Mouse (Mus musculus): ENCODE measurements at regions not wholly inside any gene's neighbourhood (a gene's known extent, or its start where the extent isn't known, plus 50 kb on each side); places are given as distances from the start of the nearest gene placed in this dataset.
A peak's percentile ranks its signal among the peaks of the same experiment; 100 is the strongest.

DNA sequence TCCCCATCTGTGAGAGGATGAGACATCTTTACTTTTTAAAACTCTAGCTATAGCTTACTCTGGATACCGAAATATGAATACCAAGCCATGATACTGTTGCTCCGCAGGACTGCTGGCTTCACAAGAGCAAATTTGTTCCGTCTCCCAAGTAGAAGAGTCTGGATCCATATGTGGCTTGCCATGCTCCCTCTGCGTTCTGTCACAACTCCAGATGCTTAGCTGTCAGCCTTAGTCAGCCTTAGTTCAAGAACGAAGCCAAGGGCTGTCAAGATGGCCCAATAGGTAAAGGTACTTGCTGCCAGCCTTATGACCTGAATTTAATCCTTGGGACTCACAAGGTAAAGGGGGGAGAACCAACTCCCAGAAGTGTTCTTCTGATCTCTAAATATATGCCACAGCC, 64.6 kb upstream of the Nabp1 start:
- Histone ChIP-seq H3K27ac (replicated peaks; ENCODE audit: low read depth, low read length) (no peak overlapping the region), H3K4me1 (ENCODE audit: control insufficient read depth, insufficient read depth, insufficient read length, low read length) (no peaks in the 10 kb centered on the region), H3K4me3 (ENCODE audit: insufficient read depth, low read depth, low read length) (no peak overlapping the region)

DNA sequence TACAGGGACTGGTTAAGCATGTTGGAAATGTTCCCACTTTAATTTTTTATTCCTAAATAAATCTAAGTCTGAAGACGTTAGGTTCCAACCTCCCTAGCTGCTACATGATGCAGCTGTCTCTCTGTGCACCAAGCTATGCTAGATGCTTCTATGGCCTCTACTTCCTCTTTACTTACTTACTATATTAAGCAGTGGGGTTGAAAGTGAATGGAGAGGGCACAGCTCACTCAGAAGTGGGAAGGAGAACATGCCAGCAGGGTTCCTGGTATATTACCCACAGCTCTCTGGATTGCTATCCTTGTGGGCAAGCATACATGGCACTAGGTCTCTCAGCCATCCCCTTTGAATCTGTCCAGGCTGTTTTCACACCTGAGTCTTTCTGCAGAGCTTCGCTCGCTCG, 61.4 kb upstream of the Nabp1 start:
- H3K27ac ChIP-seq (replicated peaks; ENCODE audit: low read depth, low read length), result no peak overlapping the region
- H3K4me3 ChIP-seq (ENCODE audit: insufficient read depth, low read depth, low read length), result no peak overlapping the region
- no peaks in the 10 kb centered on the region for H3K4me1 ChIP-seq (ENCODE audit: control insufficient read depth, insufficient read depth, insufficient read length, low read length)

DNA sequence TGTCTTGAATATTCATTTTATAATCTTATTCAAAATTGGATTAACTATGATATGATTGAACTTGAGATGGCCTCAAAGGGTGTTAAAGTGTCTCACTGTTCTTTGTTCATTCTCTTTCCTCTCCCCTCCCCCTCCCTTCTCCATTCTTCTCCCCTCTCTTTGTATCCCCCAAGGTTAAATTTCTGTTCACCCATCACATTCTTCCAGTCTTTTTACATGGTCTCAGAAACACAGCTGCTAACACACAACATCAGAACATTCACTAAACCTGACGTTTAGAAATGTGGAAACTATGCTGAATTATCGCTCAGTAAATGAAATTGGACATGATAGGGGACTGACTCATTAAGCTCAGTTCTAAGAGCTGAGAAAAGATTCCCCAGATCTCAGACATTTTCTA, 60.6 kb upstream of the Nabp1 start:
- H3K27ac ChIP-seq (replicated peaks; ENCODE audit: low read depth, low read length), result no peak overlapping the region
- no peak overlapping the region for H3K4me3 ChIP-seq (ENCODE audit: insufficient read depth, low read depth, low read length)
- H3K4me1 ChIP-seq (ENCODE audit: control insufficient read depth, insufficient read depth, insufficient read length, low read length), result no peaks in the 10 kb centered on the region

DNA sequence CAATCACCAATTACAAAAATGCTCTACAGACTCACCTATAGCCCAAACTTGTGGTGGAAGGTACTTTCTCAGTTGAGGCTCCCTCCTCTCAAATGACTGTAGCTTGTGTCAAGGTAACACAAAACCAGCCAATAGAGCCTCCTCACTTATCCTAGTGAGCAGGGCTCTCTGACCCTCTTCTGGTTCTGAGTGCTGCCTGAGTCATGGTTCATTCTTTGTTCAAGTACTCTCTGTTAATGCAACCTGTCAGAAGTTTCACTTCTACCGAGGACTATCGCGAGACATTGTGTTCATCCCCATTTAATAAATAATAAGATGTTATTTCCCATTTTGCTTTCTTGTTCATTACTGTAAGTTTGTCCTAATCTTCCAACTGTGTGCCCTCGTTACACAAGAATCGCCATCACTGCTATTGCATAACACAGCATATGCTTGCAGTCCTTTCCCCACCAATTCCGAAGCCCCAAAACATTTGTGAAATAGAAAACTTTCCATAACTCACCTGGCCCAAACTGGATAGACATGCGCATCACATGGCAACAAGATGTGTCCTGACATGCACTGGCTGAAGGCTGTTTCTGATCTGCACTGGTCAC, 59.6 kb upstream of the Nabp1 start:
- Histone ChIP-seq H3K4me3 (ENCODE audit: insufficient read depth, low read depth, low read length) (no peak overlapping the region), H3K27ac (replicated peaks; ENCODE audit: low read depth, low read length) (no peak overlapping the region), H3K4me1 (ENCODE audit: control insufficient read depth, insufficient read depth, insufficient read length, low read length) (no peaks in the 10 kb centered on the region)

DNA sequence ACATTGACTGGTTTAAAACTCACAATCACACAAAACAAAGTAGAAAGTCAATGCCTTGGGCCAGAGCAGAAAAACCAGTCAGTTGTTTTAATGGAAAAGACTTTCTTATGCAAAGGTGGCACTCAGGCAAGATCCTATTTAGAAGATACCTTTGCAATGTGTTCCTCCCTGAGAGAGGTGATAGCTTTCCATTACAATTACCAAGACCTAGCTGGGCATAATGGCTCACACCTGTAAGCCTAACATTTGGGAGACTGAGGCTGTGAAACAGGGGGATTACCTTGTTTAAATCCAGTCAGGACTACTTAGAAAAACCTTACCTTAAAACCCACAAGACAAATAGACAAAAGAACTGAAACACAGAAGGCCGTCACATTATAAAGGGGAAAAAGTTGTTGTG, 57.9 kb upstream of the Nabp1 start:
- H3K27ac ChIP-seq (replicated peaks; ENCODE audit: low read depth, low read length), result no peak overlapping the region
- no peak overlapping the region for H3K4me3 ChIP-seq (ENCODE audit: insufficient read depth, low read depth, low read length)
- no peaks in the 10 kb centered on the region for H3K4me1 ChIP-seq (ENCODE audit: control insufficient read depth, insufficient read depth, insufficient read length, low read length)

DNA sequence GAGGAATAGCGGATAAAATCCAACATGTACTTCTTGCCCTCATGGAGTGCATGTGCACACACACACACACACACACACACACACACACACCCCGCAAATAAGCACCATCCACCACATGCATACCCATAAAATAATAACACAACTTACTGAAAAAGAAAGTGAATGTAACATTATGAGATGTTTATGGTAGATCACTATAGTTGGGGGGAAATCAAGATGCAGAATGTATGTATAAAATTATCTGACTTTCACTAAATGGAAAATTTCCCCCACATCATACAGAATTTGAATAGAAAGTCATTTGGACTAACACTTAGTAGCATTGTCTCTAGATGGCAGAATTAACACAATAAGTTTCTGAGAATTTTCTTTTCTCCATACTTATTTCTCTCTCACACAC, 57.2 kb upstream of the Nabp1 start:
- no peak overlapping the region for H3K27ac ChIP-seq (replicated peaks; ENCODE audit: low read depth, low read length)
- no peak overlapping the region for H3K4me3 ChIP-seq (ENCODE audit: insufficient read depth, low read depth, low read length)
- peaks cover 2% of the 10 kb centered on the region; the same call in 1 of the 2 replicates for H3K4me1 ChIP-seq (ENCODE audit: control insufficient read depth, insufficient read depth, insufficient read length, low read length)

DNA sequence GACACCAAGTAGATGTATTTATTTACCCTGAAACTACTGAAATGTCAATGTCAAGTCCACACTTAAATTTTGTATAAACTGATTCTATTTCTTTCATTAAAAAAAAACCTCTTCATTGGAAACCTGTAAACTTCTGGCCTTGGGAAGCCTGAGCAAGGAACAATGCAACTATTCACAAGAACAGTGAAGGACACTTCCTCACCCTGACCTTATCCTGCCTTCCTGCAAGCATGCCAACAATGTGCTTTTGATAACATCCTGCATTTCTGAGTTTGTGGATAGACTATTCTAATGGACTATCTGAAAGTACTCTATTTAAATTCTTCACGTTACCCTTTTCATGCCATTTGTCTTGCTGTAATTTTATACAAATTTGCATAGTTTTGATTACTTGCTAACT, 53.1 kb upstream of the Nabp1 start:
- Histone ChIP-seq H3K4me3 (ENCODE audit: insufficient read depth, low read depth, low read length) (no peak overlapping the region), H3K27ac (replicated peaks; ENCODE audit: low read depth, low read length) (no peak overlapping the region)

DNA sequence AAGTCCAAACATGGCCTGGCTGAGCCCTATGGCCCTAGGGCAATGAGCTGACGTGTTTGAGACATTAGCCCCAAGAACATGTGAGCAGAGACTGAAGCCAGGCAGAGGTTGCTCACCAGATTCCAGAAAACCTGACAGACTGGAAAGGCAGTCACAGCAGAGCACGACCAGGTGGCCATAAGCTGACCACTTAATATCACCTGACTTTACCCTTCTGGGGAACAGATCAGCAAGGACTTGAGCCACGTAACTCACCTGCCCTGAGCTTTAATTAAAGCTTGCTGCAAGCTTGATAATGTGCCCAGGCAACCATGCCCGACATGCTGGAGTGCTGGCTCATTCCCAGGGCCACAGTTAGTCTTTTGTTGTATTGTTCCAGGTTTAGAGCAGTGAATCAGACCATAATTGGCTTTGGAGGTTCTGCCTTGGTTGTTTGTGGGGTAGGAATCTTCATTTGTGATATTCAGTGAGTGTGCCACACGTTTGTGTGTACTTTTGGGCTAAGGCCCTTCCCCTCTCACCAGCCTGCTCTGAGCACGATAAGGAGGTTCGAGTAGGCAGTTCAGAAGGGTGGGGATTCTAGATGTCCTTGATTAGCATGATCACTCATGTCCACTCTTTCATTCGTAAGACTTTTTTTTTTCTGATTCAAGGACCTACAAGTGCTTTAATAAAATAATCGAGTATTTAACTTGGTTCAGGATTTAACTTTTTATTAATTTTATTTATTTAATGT, 52.1 kb upstream of the Nabp1 start:
- Histone ChIP-seq H3K4me1 (ENCODE audit: control insufficient read depth, insufficient read depth, insufficient read length, low read length) (peaks cover 8% of the 10 kb centered on the region), H3K4me3 (ENCODE audit: insufficient read depth, low read depth, low read length) (no peak overlapping the region), H3K27ac (replicated peaks; ENCODE audit: low read depth, low read length) (peak overlapping the region; percentile 50)

More for the DNA sequence above, 53.1 kb upstream of the Nabp1 start:
- peaks cover 8% of the 10 kb centered on the region for H3K4me1 ChIP-seq (ENCODE audit: control insufficient read depth, insufficient read depth, insufficient read length, low read length)

DNA sequence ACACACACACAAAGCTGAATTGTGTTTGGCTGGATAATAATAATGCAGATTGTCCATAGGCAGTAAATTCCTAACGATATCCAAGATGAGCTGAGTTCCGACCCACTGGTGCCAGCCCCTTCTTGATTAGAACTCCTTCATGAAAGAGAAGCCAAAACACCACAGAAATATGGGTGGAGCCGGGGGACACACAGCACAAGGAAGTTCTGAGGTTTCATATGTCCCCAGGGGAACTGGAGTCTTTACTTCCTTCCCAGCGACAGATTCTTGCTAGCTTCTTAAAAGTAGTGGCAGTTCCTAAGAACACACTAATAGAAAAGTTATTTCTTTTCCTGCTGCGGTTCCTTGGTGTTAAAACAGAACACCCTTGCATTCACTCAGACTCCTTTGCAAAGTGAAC, 51.4 kb upstream of the Nabp1 start:
- no peak overlapping the region for H3K4me3 ChIP-seq (ENCODE audit: insufficient read depth, low read depth, low read length)
- peaks cover 8% of the 10 kb centered on the region for H3K4me1 ChIP-seq (ENCODE audit: control insufficient read depth, insufficient read depth, insufficient read length, low read length)
- peak overlapping the region; percentile 50 for H3K27ac ChIP-seq (replicated peaks; ENCODE audit: low read depth, low read length)

DNA sequence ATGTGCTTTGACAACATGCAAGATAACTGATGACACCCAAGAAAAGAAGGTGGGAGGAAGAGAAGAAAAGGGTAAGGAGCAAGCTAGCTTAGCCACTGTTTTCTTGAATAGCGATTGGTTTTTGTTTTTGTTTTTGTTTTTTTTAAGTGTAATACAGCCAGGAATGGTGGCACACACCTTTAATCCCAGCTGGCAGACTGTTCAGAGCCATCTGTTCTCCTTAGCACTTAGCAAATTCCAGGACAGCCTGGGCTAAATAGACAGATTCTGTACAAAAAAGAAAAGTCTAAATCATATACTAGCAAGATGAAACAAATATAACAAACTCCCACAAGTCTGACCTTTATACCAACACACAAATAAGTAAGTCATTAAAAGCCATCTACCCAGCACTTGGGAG, 50.4 kb upstream of the Nabp1 start:
- H3K27ac ChIP-seq (replicated peaks; ENCODE audit: low read depth, low read length), result no peak overlapping the region
- peaks cover 8% of the 10 kb centered on the region for H3K4me1 ChIP-seq (ENCODE audit: control insufficient read depth, insufficient read depth, insufficient read length, low read length)
- no peak overlapping the region for H3K4me3 ChIP-seq (ENCODE audit: insufficient read depth, low read depth, low read length)
